Mouse (Mus musculus): ENCODE measurements at regions not wholly inside any gene's neighbourhood (a gene's known extent, or its start where the extent isn't known, plus 50 kb on each side); places are given as distances from the start of the nearest gene placed in this dataset.
A peak's percentile ranks its signal among the peaks of the same experiment; 100 is the strongest.

DNA sequence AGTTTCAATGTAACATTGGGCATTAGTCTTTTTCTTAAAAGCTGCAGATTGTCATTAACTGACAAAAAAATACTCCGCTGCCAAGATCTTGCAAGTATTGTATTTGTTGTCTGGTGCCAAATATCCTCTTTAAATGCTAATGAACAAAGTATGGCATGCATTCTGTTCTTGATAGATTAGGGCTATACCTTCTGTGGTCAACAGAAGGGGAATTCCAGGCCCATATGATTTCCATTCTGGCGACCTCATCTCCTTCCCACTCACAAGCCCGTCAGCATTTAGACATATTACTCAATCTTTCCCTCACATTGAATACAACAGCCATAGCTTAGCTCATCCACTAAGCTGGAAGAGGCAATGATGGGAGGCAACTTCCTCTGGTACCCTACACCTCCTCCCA is 272.8 kb upstream of the Dach1 start:
- no peaks in the 10 kb centered on the region for H3K4me1 ChIP-seq (replicated peaks; ENCODE audit: low read depth, low read length)
- no peaks in the 10 kb centered on the region for H3K36me3 ChIP-seq (ENCODE audit: insufficient read depth, low read length)
- TF ChIP-seq CTCF (conservative IDR thresholded peaks at IDR 0.05; ENCODE audit: low read length): no peak
- no peak for TF ChIP-seq NANOG (IDR thresholded peaks at IDR 0.05; ENCODE audit: borderline replicate concordance, low read length)
- no peak for TF ChIP-seq POU5F1 (IDR thresholded peaks at IDR 0.05; ENCODE audit: borderline replicate concordance, low read length)
- no peak overlapping the region for H3K4me3 ChIP-seq (replicated peaks; ENCODE audit: low read length)
- peaks cover 3% of the 10 kb centered on the region for H3K9me3 ChIP-seq (ENCODE audit: low read length)
- H3K27me3 ChIP-seq (ENCODE audit: insufficient read depth, low read length): no peaks in the 10 kb centered on the region

DNA sequence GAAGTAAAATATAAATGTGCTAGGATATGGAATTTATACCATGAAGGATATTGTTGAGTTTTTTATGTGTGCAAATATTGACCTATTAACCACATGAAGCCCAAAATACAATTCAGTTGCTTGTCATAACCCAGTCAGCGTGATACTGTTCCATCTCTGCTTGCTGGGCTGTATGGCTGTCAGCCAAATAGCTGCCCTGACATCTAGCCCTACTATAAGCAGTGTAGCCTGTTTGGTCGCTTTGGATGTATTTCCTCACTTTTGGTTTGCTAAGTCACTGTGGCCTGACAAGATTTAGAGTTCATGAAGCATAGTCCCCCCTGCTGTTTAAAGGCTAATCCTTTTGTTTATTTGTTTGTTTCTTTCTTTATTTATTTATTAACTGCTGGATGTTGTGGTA is 272.4 kb upstream of the Dach1 start:
- H3K27me3 ChIP-seq (ENCODE audit: insufficient read depth, low read length): no peaks in the 10 kb centered on the region
- H3K4me3 ChIP-seq (replicated peaks; ENCODE audit: low read length): no peak overlapping the region
- H3K9me3 ChIP-seq (ENCODE audit: low read length): peaks cover 3% of the 10 kb centered on the region
- H3K4me1 ChIP-seq (replicated peaks; ENCODE audit: low read depth, low read length): no peaks in the 10 kb centered on the region
- TF ChIP-seq POU5F1 (IDR thresholded peaks at IDR 0.05; ENCODE audit: borderline replicate concordance, low read length) (no peak), CTCF (conservative IDR thresholded peaks at IDR 0.05; ENCODE audit: low read length) (no peak), NANOG (IDR thresholded peaks at IDR 0.05; ENCODE audit: borderline replicate concordance, low read length) (no peak)
- H3K36me3 ChIP-seq (ENCODE audit: insufficient read depth, low read length): no peaks in the 10 kb centered on the region

DNA sequence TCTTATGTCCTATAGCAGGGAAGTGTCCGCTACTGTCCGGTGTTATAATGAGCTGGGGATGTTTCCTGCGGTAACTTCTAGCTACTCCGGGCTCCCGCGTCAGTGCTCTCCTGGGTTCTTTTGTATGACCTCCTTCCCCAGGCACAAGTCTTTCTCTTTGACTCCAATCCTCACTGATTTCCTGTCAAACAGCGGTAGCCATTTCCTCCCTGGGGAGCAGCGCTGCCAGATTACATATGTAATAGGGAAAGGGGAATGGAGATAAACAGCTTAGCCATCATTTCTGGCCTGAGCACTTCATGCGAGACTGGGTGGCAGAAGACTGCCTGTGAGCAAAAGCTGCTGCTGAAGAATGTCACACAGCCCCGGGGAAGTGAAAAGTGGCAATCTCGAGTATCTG is 262.4 kb upstream of the Dach1 start:
- no peak for TF ChIP-seq CTCF (conservative IDR thresholded peaks at IDR 0.05; ENCODE audit: low read length)
- TF ChIP-seq NANOG (IDR thresholded peaks at IDR 0.05; ENCODE audit: borderline replicate concordance, low read length): no peak
- no peak for TF ChIP-seq POU5F1 (IDR thresholded peaks at IDR 0.05; ENCODE audit: borderline replicate concordance, low read length)
- Histone ChIP-seq H3K4me1 (replicated peaks; ENCODE audit: low read depth, low read length) (no peaks in the 10 kb centered on the region), H3K36me3 (ENCODE audit: insufficient read depth, low read length) (no peaks in the 10 kb centered on the region), H3K27me3 (ENCODE audit: insufficient read depth, low read length) (no peaks in the 10 kb centered on the region), H3K9me3 (ENCODE audit: low read length) (no peaks in the 10 kb centered on the region), H3K4me3 (replicated peaks; ENCODE audit: low read length) (no peak overlapping the region)

DNA sequence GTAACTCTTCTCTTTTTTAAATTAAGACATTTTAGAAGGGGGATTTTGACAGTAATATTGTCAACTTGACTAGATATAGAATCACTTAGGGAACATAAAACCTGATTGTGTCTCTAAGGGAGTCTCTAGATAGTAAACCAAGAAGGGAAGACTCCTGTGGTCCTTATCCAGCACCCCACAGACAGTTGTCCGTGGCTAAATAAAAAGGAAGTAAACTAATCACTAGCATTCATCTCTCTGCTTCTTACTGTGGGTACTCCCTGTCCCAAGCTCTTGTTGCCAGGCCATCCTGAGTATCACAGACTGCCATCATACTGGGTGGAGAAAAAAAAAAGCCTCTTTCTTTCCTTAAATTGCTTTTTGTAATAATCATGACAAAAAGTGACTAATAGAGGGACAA is 248.2 kb upstream of the Dach1 start:
- no peaks in the 10 kb centered on the region for H3K27me3 ChIP-seq (ENCODE audit: insufficient read depth, low read length)
- TF ChIP-seq POU5F1 (IDR thresholded peaks at IDR 0.05; ENCODE audit: borderline replicate concordance, low read length) (no peak), CTCF (conservative IDR thresholded peaks at IDR 0.05; ENCODE audit: low read length) (no peak), NANOG (IDR thresholded peaks at IDR 0.05; ENCODE audit: borderline replicate concordance, low read length) (no peak)
- H3K4me3 ChIP-seq (replicated peaks; ENCODE audit: low read length): no peak overlapping the region
- no peaks in the 10 kb centered on the region for H3K36me3 ChIP-seq (ENCODE audit: insufficient read depth, low read length)
- H3K4me1 ChIP-seq (replicated peaks; ENCODE audit: low read depth, low read length): no peaks in the 10 kb centered on the region
- no peaks in the 10 kb centered on the region for H3K9me3 ChIP-seq (ENCODE audit: low read length)

DNA sequence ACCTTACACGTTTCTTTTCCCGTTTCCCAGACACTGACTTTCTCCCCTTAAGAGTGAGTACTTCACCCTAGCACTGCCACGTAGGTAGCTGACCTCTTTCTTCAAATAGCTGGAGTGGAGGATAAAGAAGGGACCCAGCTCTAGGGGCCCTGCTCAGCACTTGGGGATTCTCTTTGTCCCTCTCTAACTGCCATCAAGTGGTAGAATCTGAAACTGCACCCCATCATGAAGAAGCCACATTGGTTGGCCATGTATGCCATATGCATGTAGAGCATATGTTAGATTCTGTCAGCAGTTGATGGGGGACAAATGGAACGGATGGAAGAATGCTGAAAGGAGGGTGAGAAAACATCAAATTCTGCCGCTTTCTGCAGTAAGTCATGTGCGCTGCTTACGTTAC is 244.6 kb upstream of the Dach1 start:
- TF ChIP-seq CTCF (conservative IDR thresholded peaks at IDR 0.05; ENCODE audit: low read length): peak; percentile 50; the same call in 1 of the 2 replicates
- no peak for TF ChIP-seq POU5F1 (IDR thresholded peaks at IDR 0.05; ENCODE audit: borderline replicate concordance, low read length)
- Histone ChIP-seq H3K4me1 (replicated peaks; ENCODE audit: low read depth, low read length) (no peaks in the 10 kb centered on the region), H3K36me3 (ENCODE audit: insufficient read depth, low read length) (no peaks in the 10 kb centered on the region), H3K4me3 (replicated peaks; ENCODE audit: low read length) (no peak overlapping the region), H3K9me3 (ENCODE audit: low read length) (no peaks in the 10 kb centered on the region), H3K27me3 (ENCODE audit: insufficient read depth, low read length) (no peaks in the 10 kb centered on the region)

DNA sequence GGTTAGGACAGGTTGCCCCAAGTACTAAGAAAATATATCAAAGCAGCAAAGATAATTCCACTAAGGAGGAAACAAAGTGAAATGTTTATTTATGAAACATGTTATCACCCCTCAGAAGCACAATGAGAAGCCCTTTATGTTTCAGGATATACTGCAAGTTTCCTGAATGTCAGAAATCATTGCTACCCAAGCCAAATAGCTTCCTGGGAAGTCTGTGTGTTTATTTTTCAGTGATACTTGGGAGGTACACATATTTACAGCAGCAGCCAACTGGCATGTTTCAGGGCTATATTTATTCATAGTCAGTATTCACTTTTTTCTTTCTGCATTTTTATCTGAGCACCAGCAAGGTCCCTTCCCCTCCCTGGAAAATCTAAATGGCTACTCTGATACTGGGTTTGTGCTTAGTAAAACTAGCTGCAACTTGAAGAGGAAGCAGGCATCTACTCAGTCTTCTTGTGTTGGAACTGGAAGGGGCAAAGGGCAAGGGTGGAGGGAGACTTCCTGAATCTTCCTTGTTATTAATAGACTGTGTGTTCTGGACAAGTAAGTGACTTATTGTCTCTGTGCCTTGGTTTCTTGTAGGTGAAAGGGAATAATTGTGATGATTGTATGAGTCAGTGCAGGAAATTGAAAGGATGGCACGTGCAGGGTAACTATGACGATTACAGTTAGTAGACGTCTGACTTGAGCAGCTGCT is 236.5 kb upstream of the Dach1 start:
- Histone ChIP-seq H3K36me3 (ENCODE audit: insufficient read depth, low read length) (no peaks in the 10 kb centered on the region), H3K27me3 (ENCODE audit: insufficient read depth, low read length) (no peaks in the 10 kb centered on the region), H3K4me3 (replicated peaks; ENCODE audit: low read length) (no peak overlapping the region), H3K9me3 (ENCODE audit: low read length) (no peaks in the 10 kb centered on the region), H3K4me1 (replicated peaks; ENCODE audit: low read depth, low read length) (no peaks in the 10 kb centered on the region)
- TF ChIP-seq NANOG (IDR thresholded peaks at IDR 0.05; ENCODE audit: borderline replicate concordance, low read length) (no peak), CTCF (conservative IDR thresholded peaks at IDR 0.05; ENCODE audit: low read length) (no peak), POU5F1 (IDR thresholded peaks at IDR 0.05; ENCODE audit: borderline replicate concordance, low read length) (no peak)

DNA sequence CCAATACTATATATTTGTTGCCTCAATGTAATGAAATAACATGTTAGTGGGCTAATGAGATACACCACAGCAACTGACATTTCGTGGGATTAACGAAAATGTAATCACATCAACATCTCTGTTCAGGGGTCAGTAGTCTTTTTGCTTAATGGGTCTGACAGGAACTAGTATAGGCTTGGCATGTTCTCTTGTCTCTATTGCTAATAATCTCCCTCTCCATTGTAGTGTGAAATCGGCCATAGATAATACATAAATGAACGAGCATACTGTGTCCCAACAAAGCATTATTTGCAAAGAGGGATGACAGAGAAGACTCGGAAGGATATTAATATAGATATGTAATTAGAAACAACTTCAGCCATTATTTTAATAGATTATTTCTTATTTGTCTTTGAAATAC is 234.5 kb upstream of the Dach1 start:
- no peaks in the 10 kb centered on the region for H3K4me1 ChIP-seq (replicated peaks; ENCODE audit: low read depth, low read length)
- no peaks in the 10 kb centered on the region for H3K27me3 ChIP-seq (ENCODE audit: insufficient read depth, low read length)
- H3K4me3 ChIP-seq (replicated peaks; ENCODE audit: low read length): no peak overlapping the region
- H3K36me3 ChIP-seq (ENCODE audit: insufficient read depth, low read length): no peaks in the 10 kb centered on the region
- TF ChIP-seq CTCF (conservative IDR thresholded peaks at IDR 0.05; ENCODE audit: low read length): no peak
- no peak for TF ChIP-seq POU5F1 (IDR thresholded peaks at IDR 0.05; ENCODE audit: borderline replicate concordance, low read length)
- TF ChIP-seq NANOG (IDR thresholded peaks at IDR 0.05; ENCODE audit: borderline replicate concordance, low read length): no peak
- no peaks in the 10 kb centered on the region for H3K9me3 ChIP-seq (ENCODE audit: low read length)

DNA sequence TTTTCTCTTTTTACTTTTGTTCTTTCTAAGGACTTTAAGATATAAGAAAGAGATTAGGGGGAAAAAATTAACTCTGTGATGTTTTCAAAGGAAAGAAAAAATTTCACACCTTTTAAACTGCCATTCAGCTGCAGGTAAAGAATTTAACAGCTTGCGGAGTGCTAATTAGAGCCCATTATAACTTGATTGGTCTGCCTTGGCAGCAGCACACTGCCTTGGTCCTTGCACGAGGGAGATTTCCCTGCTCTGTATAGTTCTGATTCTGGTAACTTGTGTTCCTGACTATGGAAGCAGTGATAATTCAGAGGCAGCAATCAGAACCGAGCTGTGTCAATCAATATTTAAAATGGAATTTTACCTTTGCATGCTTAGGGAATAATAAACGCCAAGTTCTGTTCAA is 218.3 kb upstream of the Dach1 start:
- TF ChIP-seq CTCF (conservative IDR thresholded peaks at IDR 0.05; ENCODE audit: low read length) (no peak), POU5F1 (IDR thresholded peaks at IDR 0.05; ENCODE audit: borderline replicate concordance, low read length) (no peak), NANOG (IDR thresholded peaks at IDR 0.05; ENCODE audit: borderline replicate concordance, low read length) (no peak)
- H3K27me3 ChIP-seq (ENCODE audit: insufficient read depth, low read length): no peaks in the 10 kb centered on the region

More for the DNA sequence above, 218.3 kb upstream of the Dach1 start:
- Histone ChIP-seq H3K9me3 (ENCODE audit: low read length) (no peaks in the 10 kb centered on the region), H3K4me3 (replicated peaks; ENCODE audit: low read length) (no peak overlapping the region), H3K36me3 (ENCODE audit: insufficient read depth, low read length) (no peaks in the 10 kb centered on the region), H3K4me1 (replicated peaks; ENCODE audit: low read depth, low read length) (no peaks in the 10 kb centered on the region)
